Mouse (Mus musculus) c-Kit-positive CD71-positive TER-119-positive erythroid progenitor cells, embryonic 14.5 days (primary cell): ENCODE measurements around the gene Slc39a13.
"Not testable (repeated sequence)": the region's sequence is repeated elsewhere in the genome, so short reads cannot be mapped to it uniquely, and the experiment has no call there.

Experiments used
- DNase-seq: peaks from one replicate; pipeline ENCODE4 v3.0.0-alpha.2; 2013; ENCODE audit warnings: low spot score

Slc39a13 gene

DNA sequence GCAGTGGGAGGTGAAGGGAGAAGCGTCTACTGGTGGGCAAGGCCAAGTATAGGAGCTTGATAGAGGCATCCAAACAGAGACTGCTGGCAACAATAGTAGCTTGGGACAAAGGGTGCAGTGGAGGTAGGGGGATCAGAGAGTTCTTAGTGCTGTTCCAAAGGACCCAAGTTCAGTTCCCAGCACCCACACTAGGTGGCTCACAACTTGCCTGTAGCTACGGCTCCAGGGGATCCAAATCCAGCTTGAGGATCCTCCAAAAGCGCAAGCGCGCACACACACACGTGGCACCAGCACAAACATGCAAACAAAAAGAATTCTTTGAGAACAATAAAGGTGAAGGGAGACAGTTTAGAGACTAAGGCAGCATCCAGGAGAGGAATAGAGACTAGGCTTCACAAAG is 6.0 kb downstream of the Slc39a13 start:
- no peak for DNase-seq

DNA sequence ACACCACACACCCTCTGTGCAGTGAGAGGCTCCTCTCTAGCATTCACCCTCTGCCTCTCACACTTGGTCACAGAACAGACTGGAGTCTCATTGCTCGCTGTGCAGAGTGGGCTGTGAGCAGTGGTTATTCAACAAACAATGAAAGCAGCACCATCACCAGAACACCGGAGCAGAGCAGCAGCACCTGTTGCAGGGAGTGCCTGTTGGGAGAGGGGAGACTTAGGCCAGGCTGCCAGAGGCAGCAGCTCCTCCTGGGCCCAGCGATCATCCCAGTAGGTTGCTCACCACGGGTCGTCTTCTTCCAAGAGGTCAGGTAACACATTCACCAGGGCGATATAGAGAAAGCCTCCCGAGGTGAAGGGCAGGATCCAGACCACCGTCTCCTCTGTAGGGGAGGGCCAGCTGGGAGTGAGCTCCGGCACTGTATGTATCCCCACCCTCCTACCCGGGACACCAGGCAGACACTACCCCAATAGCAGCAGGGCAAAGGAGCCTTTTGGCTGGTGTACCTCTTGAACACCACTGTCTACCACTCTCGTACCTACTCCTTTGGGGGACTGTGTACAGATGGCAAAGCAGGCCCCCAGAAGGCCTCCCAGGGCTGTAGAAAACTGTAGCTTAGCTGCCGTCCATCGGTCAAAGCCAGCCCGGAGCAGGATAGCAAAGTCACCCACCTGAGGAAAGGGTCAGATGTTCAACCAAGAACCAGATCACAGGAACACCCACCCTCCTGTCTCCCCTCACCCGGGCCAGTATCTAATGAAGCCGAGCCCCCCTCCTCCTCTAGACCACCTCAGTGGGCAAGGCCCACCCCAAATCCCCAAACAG is 7.2 kb downstream of the Slc39a13 start:
- no peak for DNase-seq

DNA sequence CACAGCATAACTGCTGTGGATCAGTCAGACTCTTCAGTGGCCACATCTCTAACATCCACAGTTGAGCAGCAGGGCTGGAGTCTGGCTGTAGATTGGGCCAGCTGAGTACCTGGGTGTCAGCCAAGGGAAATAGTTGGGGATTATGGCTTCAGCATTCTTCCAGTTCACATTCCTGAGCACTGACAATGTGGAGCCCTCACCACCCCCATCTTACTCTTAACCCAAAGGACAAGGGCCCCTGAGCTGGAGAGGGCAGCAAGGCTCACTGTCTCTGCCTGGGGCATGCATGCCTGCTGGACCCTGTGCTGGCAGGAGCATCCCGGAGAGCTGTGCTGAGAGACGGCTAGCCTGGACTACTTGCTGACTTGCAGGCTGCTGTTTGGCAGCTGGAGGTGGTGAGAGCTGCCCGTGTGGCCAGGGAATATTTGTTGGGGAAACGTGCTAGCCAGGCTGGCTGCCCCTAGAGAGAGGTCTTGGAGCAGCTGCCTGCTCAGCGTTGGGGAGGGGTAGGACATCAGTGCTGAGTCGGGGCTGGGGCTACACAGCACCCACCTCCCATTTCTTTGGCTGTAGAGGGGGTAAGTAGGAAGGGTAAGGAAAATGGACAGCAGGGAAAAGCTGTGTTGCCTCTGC is 8.3 kb downstream of the Slc39a13 start:
- no peak for DNase-seq

DNA sequence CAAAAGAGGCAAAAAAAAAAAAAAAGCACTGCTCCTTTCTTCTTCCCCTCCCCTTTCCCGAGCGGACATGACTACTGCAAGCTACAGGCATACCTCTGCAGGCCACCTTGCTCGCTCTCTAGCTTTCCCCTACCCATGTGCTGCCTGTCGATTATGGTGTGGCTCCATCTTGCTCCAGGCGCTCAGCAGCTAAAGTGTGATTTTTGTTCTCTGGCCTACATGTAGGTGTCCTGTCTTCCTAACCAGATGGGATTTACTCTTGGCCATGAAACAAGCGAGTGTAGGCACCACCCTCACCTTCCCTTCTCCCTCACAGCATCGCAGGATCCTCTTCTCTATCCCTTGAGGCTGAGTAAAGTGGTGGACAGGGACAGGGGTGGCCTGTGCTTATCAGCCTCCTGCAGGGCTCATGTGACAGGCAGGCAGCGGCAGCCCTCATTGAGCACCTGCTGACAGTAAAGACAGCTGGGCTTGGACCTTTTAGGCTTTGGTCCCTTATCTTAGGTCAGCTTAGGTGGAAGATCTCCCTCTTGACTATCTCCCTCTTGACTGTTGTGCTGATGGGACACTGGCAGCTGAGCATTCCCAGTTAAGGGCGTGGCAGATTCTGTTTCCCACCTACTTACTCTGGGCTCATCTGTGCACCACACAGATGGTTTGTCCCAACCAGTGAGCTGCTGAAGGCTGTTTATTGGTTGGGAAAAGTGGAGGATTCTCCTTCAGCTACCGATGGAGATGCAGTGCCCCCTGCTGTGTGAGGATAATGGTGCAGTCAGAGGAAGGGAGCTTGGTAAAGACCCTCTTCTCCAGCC is 9.5 kb downstream of the Slc39a13 start:
- peak; percentile 72 for DNase-seq

DNA sequence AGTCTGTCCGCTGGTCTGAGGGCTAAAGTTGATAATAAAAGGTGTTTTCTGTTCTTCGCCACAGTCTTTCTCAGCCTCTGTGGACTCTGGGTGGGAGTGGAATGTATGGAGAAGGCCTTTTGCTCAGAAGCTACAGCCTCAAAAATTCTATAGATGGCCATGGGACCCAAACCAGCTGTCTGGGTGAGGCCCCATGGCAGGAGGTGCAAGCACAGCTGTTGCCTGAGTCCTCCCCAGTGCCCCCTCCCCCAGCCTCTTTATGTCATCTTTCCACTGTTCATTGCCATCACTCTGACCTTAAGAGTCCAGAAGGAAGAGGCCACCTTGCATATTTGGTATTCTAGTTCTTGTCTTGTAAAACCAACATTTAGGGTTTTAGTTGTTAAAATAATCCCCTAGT is 10.8 kb downstream of the Slc39a13 start:
- DNase-seq, result no peak

DNA sequence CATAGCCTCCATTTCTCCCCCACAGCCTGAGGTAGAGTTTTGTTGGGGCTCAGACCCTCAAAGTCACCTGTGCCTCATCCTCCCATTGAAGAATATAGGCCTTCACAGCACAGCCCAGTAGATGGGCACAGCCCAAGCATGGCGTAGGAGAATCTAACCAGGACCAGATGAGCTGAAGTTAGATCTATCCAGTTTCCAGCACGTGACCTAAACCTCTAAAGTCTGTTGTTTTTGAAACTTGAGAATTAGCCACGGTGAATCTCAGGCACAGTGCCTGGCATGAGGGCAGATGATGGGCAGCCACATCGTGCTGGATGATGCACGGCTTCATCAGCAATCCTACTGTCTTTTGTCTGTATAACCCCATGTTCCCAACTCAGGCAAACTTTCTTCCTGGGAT is 11.8 kb downstream of the Slc39a13 start:
- no peak for DNase-seq

DNA sequence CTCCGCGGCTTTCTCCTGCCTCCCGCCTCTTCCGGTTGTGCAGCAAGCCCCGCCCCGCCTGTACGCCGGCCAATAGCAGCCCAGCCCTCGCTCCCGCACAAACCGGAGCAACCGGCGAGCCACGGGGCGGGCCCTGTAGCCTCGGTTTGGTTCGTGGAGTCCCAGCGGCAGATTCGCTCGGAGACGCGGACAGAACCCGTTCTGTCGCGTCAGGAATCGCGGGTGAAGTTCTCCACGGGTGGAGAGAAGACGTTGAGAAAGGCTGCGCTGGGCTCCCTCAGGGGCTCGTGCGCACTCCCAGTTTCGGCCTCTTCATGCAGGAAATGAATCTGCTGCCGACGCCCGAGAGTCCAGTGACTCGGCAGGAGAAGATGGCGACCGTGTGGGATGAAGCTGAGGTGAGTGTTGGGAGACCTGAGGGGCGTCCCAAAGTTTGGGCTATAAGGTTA is 16.3 kb downstream of the Slc39a13 start, which contains the start of gene Psmc3:
TSS of gene Psmc3 (plus strand) at position 76 of the 449 bp plus-strand sequence.
- peak; percentile 90 for DNase-seq

DNA sequence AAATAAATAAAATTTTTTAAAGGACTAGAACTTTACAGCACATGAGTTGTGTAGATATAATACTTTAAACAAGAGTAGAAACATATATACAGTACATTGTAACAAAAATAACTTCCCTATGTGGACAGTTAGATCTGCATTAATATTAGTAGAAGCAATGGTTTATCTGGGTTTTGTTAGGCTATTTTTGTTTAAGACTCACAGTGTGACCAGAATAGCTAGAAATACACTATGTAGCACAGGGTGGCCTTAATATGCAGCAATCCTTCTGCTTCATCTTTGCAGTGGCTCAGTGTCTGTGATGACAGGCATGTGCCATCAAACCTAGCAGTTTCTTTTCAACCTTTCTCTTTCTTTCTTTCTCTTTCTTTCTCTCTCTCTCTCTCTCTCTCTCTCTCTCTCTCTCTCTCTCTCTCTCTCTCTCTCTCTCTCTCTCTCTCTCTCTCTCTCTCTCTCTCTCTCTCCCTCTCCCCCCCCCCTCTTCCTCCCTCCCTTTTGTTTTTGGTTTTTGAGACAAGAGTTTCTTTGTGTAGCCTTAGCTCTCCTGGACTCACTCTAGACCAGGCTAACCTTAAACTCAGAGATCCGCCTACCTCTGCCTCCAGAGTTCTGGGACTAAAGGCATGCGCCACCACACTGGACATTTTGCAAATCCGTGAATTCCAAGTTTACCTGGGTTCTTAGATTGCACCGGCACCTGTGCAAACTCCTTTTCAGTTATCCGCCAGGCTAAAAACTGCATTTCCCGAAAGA is 16.9 kb downstream of the Slc39a13 start:
- no peak for DNase-seq

DNA sequence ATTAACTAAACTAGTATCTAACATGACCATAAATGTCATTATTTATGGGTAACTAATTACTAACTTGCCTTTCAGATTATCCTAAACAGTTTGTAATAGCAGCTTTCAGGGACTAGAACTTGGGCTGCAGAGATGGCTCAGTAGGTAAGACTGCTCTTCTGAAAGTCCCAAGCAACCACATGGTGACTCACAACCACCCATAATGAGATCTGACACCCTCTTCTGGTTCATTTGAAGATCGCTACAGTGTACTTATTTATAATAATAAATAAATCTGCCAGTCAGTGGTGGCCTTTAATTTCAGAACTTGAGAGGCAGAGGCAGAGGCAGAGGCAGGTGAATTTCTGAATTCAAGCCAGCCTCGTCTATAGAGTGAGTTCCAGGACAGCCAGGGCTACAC is 17.5 kb downstream of the Slc39a13 start:
- DNase-seq, result no peak

DNA sequence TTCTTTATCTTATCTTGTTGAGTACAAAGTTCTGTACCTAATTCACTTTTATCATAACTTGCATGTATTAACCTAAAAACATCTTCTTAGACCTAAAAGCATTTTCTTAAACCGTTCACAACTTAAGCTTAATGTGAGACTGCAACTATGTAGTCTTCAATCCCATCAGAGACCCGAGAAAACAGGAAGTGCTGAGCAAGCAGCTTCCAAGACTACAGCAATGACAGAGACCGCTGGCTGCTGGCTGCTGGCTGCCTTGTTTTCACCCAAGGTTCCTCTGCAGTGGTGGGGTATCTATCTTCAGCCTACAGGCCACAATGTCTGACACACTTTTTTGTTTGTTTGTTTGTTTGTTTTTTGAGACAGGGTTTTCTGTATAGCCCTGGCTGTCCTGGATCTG is 18.3 kb downstream of the Slc39a13 start:
- no peak for DNase-seq

DNA sequence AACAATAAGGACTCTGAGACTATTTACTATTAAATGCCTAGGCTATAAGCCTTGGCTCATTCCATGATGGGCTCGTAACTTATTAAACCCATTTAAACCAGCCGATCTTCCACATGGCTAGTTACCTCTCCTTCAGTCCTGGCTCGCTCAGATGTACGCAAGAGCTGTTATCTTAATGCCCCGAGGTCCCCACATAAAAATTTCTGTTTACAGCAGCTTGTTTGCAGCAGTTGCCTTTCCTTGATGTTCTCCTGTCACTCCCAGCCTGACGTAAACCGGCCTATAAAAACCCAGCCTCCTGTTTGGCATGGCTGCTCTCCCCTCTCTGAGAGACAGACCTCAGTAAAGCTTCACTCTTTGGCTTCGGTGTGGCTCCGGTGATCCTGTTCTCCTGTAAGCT is 22.9 kb downstream of the Slc39a13 start:
- DNase-seq, result no peak

DNA sequence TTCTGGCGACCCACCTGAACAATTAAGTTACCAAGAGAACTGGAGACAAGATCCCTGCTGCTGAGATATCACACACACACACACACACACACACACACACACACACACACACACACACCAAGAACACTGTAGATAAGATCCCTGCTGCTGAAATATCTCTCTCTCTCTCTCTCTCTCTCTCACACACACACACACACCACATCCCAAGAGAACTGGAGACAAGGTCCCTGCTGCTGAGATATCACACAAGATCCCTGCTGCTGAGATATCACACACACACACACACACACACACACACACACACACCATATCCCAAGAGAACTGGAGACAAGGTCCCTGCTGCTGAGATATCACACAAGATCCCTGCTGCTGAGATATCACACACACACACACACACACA is 24.4 kb downstream of the Slc39a13 start:
- not testable (repeated sequence) for DNase-seq

DNA sequence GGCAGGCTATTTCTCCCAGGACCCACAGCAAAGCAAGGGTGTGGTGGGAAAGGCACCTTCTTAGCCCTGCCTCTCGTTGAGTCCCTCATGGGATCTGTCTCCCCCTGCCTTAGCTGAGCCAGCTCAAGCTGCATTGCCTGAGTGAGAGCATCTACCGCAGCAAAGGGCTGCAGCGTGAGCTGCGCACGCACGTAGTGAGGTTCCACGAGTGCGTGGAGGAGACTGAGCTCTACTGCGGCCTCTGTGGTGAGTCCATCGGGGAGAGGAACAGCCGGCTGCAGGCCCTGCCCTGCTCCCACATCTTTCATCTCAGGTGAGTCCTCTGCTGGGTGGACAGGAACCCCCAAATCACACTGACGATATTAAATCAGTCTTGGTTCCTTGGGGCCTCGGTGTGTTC is 25.5 kb downstream of the Slc39a13 start:
- no peak for DNase-seq

DNA sequence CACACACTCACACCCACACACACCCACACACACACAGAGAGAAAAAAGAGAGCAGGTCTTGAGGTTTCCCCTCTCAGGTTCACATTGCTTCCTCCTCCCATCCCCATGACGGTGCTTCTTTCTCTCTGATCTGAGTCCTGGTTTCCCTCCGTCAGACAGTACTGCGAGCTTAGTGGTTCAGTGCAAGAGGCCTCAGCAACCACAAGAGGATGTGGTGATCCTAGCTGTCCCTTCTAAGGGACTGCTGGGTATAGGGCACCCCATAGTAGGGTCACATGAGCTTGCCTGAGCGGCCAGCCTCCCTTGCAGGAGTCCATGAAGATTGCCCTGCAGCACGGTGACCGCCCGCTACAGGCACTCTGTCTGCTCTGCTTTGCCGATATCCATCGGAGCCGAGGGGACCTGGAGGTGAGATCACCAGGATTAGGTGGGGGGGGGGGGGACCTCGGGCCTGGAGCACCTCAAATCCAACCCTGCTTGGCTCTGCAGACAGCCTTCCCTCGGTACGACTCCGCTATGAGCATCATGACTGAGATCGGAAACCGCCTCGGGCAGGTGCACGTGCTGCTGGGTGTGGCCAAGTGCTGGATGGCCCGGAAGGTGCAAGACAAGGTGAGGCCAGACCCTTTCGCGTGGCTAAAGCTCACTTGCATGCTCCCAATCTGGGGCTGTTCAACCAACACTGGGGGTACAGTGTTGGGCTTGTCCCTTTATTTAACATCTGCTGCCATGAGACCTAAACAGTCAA is 27.4 kb downstream of the Slc39a13 start:
- no peak for DNase-seq

DNA sequence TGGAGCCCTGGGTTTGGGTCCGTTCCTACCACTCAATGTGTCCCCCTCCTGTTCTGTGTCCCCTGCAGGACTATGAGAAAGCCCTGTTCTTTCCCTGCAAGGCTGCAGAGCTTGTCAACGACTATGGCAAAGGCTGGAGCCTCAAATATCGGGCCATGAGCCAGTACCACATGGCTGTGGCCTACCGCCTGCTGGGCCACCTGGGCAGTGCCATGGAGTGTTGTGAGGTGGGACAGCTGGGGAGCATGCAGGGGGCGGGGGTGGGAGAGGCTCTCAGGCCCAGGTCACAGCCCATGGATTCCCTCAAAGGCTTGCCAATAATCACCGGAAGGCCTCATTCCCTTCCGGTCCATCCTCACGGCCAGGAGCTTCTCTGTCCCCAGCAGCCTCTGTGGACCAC is 28.4 kb downstream of the Slc39a13 start:
- DNase-seq, result no peak

DNA sequence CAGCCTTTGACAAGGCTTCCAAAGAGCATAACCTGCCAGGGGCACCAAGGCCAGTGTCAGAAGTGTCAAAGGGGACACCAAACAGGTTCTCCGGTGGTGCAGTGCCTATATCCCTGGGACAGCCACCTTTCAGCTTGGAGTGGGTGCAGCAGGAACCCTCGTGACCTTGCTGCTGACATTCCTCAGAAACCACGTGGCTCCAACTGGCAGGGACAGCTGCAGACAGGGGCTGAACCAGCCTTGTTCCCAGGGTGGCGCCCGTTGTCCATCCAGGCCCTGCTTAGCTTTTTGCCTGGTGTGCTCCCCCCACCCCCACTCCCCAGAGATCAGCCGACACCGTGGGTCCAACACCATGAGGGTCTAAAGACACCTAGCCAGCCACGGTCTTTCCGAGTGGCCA is 34.8 kb downstream of the Slc39a13 start, which contains the start of gene Rapsn:
TSS of gene Rapsn (plus strand) at position 236 of the 400 bp plus-strand sequence.
- no peak for DNase-seq

DNA sequence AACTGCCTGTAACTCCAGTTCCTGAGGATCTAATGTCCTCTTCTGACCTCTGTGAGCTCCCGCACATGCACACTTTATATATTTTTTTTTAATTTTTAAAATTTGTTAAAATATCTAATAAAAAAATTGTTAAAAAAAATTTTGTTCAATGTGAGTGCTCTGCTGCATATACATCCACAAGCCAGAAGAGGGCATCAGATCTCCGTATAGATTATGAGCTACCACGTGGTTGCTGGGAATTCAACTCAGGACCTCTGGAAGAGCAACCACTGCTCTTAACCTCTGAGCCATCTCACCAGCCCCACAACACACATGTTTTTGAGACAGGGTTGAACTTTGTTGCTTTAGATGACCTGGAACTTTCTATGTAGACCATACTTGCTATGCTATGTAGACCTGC is 37.2 kb downstream of the Slc39a13 start:
- DNase-seq, result peak; percentile 45

DNA sequence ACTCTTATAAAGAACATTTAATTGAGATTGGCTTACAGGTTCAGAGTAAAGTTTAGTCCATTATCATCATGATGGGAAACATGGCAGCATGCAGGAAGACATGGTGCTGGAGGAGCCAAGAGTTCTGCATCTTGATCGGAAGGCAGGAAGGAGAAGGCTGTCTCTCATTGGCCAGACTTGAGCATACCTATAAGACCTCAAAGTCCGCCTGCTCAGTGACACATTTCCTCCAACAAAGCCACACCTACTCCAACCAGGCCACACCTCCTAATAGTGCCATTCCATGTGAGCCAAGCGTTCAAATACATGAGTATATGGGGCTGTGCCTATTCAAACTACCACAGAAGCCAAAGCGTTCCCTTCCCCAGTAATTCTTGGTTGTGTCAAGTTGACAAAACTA is 39.0 kb downstream of the Slc39a13 start:
- DNase-seq, result no peak

DNA sequence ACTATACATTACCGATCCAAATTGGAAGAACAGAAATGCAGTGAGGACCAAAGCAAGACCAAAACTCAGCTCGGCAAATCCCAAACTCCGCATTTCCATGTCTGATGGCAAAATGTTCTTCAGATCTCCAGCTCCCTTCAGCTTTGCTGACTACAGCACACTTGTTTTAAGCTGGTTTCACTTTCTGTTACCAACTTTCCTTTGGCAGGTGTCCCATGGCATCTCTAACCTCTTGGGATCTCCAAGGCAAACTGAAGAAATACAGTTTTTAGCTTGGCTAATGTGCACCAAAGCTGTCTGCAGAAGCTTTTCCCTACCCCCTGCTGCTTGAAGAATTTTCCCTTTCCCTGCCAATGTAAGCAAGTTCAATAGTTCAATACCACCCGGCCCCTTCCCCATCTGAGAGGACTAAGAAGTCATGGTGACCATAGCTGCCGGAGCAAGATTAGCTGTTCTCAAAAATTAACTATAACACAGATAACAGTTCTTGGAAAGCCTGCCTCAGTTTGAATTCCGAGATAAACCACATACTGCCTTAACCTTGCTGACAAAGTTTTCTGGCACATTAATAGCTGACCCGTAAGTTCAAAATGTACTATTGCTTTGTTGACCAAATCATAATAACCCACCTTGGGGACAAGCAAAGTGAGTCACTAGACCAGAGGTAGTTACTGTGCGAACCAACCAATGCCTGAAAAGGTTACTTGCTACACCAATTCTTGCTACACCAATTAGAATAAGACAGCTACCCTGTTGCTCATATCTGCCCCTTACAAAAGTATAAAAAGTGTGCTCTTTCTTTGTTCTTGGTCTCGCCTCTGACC is 42.6 kb downstream of the Slc39a13 start:
- peak; percentile 80 for DNase-seq

DNA sequence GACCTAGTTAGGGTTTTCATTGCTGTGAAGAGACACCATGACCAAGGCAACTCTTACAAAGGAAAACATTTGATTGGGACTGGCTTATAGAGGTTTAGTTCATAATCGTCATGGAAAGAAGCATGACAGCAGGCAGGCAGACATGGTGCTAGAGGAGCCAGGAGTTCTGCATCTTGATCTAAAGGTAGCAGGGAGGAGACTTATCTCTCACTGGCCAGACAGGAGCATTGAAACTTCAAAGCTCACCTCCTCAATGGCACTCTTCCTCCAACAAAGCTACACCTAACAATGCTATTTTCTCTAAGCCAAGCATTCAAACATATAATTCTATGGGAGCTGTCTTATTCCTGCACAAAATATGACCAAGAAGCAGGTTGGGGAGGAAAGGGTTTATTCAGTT is 43.7 kb downstream of the Slc39a13 start:
- peak; percentile 57 for DNase-seq
